Mouse (Mus musculus) spleen, adult 2 months (tissue): Measurements from ENCODE around the gene Rbm45. TPM values are rescaled to one million over a fixed set of nuclear protein-coding genes. Genes with fewer than 3 reads are reported as not detected.
A peak's percentile ranks its signal among the peaks of the same experiment; 100 is the strongest.

Experiments used
- DNase-seq, 2 experiments: peaks; one replicate each; pipeline versions ENCODE4 v3.0.0 to v3.0.0-alpha.2; 2012 to 2021; ENCODE audit warnings: low spot score in 2 of 2, low read depth in 1 of 2
- H3K27ac ChIP-seq: fragments of 200-500 bp; 2 replicates; pipeline ENCODE4 v1.5.1; 2012; ENCODE audit warnings: low read length, inconsistent platforms; ENCODE audit not compliant: insufficient read depth
- H3K27me3 ChIP-seq: fragments of 200-500 bp; 2 replicates; pipeline ENCODE4 v1.6.1; 2012; ENCODE audit warnings: mild to moderate bottlenecking, moderate library complexity, low read length, inconsistent platforms; ENCODE audit not compliant: control insufficient read depth, insufficient read depth
- H3K36me3 ChIP-seq: fragments of 200-500 bp; 2 replicates; pipeline ENCODE4 v1.6.1; 2012; ENCODE audit warnings: mild to moderate bottlenecking, low read length, inconsistent platforms; ENCODE audit not compliant: control insufficient read depth, insufficient read depth
- H3K4me1 ChIP-seq: fragments of 200-500 bp; 2 replicates; pipeline ENCODE4 v1.6.1; 2011; ENCODE audit warnings: inconsistent platforms; ENCODE audit not compliant: control insufficient read depth, insufficient read depth, insufficient read length
- H3K4me3 ChIP-seq: fragments of 200-500 bp; 2 replicates; pipeline ENCODE4 v1.5.1; 2011; ENCODE audit warnings: mild to moderate bottlenecking, inconsistent platforms; ENCODE audit not compliant: insufficient read depth, insufficient read length; ENCODE audit errors: extremely low read depth
- CTCF ChIP-seq: fragments of 200-500 bp; IDR thresholded peaks from 2 replicates; pipeline ENCODE4 v1.5.1; 2011; ENCODE audit warnings: mild to moderate bottlenecking, inconsistent platforms; ENCODE audit not compliant: insufficient read depth, insufficient read length, insufficient replicate concordance; ENCODE audit errors: extremely low read depth
- POLR2A ChIP-seq: fragments of 200-500 bp; IDR thresholded peaks from 2 replicates; pipeline ENCODE4 v1.6.1; 2011; ENCODE audit warnings: low read depth, low read length, inconsistent platforms
- WGBS: fragments of 180-500 bp; shearing (Covaris S2); methylation state at CpG from one replicate; pipeline ENCODE4 v1.1.7; 2018; 5-methylcytosine and 5-hydroxymethylcytosine counted together
- polyA plus RNA-seq: library from polyadenylated mRNA; depleted of rRNA; stranded (reverse); fragments of >200 nt; gene quantifications from 2 replicates; pipeline ENCODE4 v1.2.3, GENCODE M21; 2012

The Rbm45 gene
- polyA plus RNA-seq, 1 experiment = 8.4 TPM

DNA sequence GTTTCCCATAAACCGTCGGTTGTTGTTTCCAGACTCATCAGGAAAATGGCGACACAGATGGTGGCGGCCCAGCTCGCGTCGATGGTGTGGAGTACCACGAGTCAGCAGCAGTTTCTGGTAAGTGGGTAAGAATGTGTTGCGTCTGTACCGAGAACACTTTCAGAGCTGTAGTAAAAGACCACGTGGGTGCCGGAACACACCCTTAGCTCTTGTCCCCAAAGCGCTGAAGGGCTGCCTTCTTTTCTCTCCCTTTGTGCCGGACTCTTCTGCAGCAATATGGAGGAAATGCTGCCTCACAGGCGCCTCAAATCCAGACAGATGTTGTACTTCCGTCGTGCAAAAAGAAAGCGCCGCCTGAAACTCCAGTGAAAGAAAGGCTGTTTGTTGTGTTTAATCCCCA is 8.9 kb downstream of the Rbm45 start:
- H3K27ac ChIP-seq = no peak overlapping the region
- H3K36me3 ChIP-seq = peaks cover 51% of the 10 kb centered on the region
- WGBS = 96% methylated on average over 19 of the region's 19 CpGs
- no peaks in the 10 kb centered on the region for H3K4me1 ChIP-seq
- H3K27me3 ChIP-seq = no peaks in the 10 kb centered on the region
- TF ChIP-seq CTCF = no peak
- no peak for TF ChIP-seq POLR2A
- no peak for DNase-seq
- H3K4me3 ChIP-seq = no peak overlapping the region

DNA sequence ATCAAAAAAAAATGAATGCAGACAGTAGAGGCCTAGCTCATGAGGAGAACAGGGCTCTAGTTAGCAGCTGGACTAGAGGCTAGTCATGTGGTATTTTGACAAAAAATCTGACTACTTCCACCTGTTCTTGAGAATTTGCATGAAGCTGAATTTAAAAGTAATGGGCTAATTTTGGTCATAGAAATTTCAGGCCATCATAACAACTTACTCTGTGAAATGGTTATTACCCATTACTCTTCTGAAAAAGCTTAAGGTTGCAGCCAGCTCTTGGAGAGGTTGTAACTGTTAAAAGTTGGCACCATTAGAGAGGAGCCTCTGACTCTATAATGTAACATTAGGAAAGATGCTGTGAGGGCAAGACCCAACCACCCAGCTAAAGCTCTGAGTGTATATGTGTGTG is 16.7 kb downstream of the Rbm45 start:
- DNase-seq = no peak
- Histone ChIP-seq H3K4me1 (no peaks in the 10 kb centered on the region), H3K36me3 (peaks cover 11% of the 10 kb centered on the region), H3K27ac (no peak overlapping the region), H3K27me3 (no peaks in the 10 kb centered on the region), H3K4me3 (no peak overlapping the region)
- TF ChIP-seq CTCF = no peak
- TF ChIP-seq POLR2A = no peak

DNA sequence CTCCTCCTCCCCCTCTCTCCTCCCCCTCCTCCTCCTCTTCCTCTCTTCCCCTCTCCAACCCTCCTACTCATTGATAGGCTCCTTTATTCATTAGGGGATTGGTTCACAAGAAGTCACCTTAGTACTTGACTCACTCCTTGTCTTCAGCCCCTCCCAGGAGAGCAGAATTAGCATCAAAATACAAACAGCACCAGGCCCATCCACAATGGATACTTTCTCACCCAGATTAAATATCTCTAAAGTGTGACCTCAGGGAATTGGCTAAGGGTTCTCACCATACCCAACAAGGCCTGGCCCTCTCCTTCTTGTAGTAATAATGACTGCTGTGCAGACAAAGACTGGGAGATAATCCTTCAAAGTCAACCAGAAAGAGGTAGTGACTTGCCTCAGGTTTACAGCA is 30.4 kb downstream of the Rbm45 start:
- TF ChIP-seq CTCF (no peak), POLR2A (no peak)
- H3K4me3 ChIP-seq = no peak overlapping the region
- DNase-seq = no peak
- H3K36me3 ChIP-seq = no peaks in the 10 kb centered on the region
- no peak overlapping the region for H3K27ac ChIP-seq
- no peaks in the 10 kb centered on the region for H3K27me3 ChIP-seq
- H3K4me1 ChIP-seq = no peaks in the 10 kb centered on the region

DNA sequence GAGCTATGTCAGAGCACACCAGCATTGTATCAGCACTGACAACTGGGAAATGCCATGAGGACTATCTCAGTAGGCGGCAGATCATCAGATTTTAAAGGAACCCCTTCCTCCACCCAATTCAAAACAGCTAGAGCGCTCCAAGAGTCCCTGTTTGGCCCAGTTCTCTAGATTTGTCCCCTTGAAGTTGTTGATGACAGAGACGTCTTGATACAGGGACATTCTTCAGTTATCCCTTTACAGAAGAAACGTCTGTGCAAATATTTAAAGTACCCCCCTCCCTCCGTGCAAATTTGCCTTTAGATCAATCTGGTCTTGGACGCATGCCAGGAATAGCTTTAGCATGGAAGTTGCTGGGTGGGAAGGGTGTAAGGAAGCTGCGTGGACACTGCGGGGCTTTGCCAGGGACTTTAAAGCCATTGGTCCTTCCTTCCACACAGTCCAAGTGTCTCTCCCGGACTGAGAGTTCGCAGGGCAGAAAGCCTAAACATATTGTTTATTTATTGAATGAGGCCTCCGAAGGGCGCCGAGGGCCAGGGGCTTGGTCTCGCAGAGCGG is 35.9 kb downstream of the Rbm45 start:
- Histone ChIP-seq H3K4me3 (no peak overlapping the region), H3K27ac (no peak overlapping the region), H3K4me1 (peaks cover 12% of the 10 kb centered on the region; the same call in 1 of the 2 replicates), H3K36me3 (no peaks in the 10 kb centered on the region), H3K27me3 (peaks cover 17% of the 10 kb centered on the region)
- TF ChIP-seq CTCF (no peak), POLR2A (no peak)
- 10% methylated on average over 15 of the region's 15 CpGs for WGBS
- DNase-seq = no peak

DNA sequence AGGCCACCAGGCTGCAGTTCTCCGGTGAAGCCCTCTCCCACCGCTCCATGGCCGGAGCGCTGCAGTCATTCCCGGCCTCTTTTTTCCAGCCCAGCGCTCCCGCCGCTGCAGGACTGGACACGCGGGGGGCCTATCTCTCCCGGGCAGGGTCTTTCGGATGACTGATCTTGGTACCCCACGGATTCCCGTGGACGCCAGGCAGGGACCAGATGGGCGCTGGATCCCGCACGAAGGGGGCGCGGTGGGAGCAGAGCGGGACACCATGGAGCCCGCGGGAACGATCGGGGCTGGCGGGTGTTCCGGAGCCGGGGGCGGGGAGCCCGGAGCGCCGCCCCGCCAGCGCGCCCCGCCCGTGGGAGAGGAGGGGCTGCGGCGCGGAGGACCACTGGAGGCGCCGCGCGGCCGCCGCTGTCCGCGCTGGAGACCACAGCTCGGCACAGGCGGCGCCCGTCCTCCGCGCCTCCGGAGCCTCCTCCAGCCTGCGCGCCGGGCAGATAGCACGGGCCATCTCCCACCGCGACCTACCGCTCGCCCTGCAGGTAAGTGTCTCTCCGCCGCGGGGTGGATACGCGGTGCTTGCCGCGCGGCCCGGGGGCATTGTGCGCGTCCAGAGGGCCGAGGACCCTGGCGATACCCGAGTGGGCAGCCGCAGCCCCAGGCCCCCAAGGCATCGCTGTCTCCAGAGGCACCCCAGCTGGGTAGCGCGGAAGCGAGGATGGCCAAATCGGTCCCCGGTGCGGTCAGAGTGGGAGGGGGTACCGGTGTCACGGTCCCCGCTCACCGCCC is 36.6 kb downstream of the Rbm45 start, which contains the start of gene Osbpl6:
Osbpl6 (plus strand) TSS at position 358 of the 786 bp plus-strand sequence.
- TF ChIP-seq CTCF = no peak
- no peak for TF ChIP-seq POLR2A
- Histone ChIP-seq H3K27me3 (peaks cover 17% of the 10 kb centered on the region), H3K27ac (no peak within 1 kb of the TSS), H3K36me3 (no peaks in the 10 kb centered on the region), H3K4me1 (peaks cover 12% of the 10 kb centered on the region; the same call in 1 of the 2 replicates), H3K4me3 (peak within 1 kb of the TSS; percentile 55)
- peak in 1 of 2 experiments; percentile 5 for DNase-seq
- 2% methylated on average over 67 of the region's 89 CpGs for WGBS

DNA sequence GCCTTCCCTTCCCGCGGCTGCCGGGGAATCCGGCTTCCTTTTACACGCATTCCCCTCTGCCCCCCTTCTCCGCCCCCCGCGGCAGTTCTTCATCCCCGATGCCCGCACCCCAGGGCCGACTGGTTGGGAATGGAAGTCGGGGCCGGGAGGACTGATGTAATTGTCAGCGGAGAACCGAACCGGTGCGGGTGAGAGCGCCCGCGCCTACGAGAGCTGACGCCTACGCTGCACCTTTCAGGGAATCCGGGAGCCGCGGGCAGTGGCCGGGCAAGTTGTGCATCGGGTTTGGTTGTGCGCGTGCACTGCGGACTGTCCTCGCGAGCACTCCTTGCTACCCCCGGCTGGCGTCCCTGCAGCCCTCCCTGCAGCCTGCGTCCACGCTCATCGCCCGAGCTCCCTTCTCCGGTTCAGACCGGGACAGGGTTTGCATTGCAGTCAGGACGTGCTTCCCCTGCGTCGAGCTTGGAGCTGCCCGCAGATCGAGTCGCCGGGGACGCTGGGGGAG is 37.2 kb downstream of the Rbm45 start:
- peak in 1 of 2 experiments; percentile 6 for DNase-seq
- peak overlapping the region; percentile 55; the same call in 1 of the 2 replicates for H3K4me3 ChIP-seq
- H3K36me3 ChIP-seq = no peaks in the 10 kb centered on the region
- peaks cover 12% of the 10 kb centered on the region; the same call in 1 of the 2 replicates for H3K4me1 ChIP-seq
- 2% methylated on average over 49 of the region's 49 CpGs for WGBS
- H3K27ac ChIP-seq = no peak overlapping the region
- peaks cover 17% of the 10 kb centered on the region for H3K27me3 ChIP-seq
- TF ChIP-seq CTCF = no peak
- TF ChIP-seq POLR2A = no peak

DNA sequence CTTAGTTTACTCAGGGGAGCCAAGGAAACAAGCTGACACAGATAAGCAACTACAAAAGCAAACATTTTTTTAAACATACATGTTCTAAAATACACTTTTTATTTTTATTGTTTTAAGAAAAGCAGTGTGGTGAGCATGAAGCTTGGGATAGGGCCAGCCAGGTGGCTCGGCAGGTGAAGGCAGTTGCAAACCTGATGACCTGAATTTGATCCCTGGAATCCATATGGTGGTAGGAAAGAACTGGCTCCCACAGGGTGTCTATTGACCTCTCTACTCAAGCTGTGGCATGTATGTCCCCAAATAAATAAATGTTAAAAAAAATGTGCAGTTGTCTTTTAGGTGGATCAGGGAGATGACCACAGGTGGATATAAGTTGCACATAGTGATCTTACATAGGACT is 39.7 kb downstream of the Rbm45 start:
- DNase-seq = no peak
- no peak for TF ChIP-seq CTCF
- TF ChIP-seq POLR2A = no peak
- WGBS = 85% methylated on average over 1 of the region's 1 CpGs
- Histone ChIP-seq H3K27ac (no peak overlapping the region), H3K4me1 (peaks cover 12% of the 10 kb centered on the region; the same call in 1 of the 2 replicates), H3K36me3 (no peaks in the 10 kb centered on the region), H3K27me3 (peaks cover 17% of the 10 kb centered on the region), H3K4me3 (no peak overlapping the region)
